Mouse (Mus musculus): ENCODE results near the gene Ccr7. TPM values are rescaled to one million over a fixed set of nuclear protein-coding genes. Genes with fewer than 3 reads are reported as not detected.

Ccr7 gene
- polyA plus RNA-seq, 1 experiment from 2014 or later = 1.5 TPM

GRCm38 (mm10) chr11:99117907-99118306 lies 37.0 kb downstream of the Ccr7 start:
- 84% methylated on average over 7 of the region's 7 CpGs for WGBS
- Histone ChIP-seq H3K36me3 (ENCODE audit: control insufficient read depth, insufficient read depth) (no peaks in the 10 kb centered on the region), H3K9me3 (replicated peaks; ENCODE audit: control insufficient read depth, low read length) (peaks cover 3% of the 10 kb centered on the region; the same call in 1 of the 2 replicates), H3K4me2 (ENCODE audit: low read depth, low read length) (no peak overlapping the region), H3K27me3 (ENCODE audit: control insufficient read depth, insufficient read depth, low read length) (no peaks in the 10 kb centered on the region), H3K9ac (ENCODE audit: low read length) (no peak overlapping the region), H3K27ac (ENCODE audit: low read length) (no peak overlapping the region), H3K4me1 (ENCODE audit: control insufficient read depth, insufficient read depth, low read length) (peaks cover 7% of the 10 kb centered on the region; the same call in 1 of the 2 replicates), H3K4me3 (ENCODE audit: low read length) (no peak overlapping the region)
- ATAC-seq (replicated peaks; ENCODE audit: extremely low read depth, insufficient read depth, low FRiP score) = no peak

- Histone ChIP-seq H3K4me1 (ENCODE audit: control insufficient read depth, insufficient read depth, low read length) (peaks cover 8% of the 10 kb centered on the region; the same call in 1 of the 2 replicates), H3K4me2 (ENCODE audit: low read depth, low read length) (no peak overlapping the region), H3K36me3 (ENCODE audit: control insufficient read depth, insufficient read depth) (no peaks in the 10 kb centered on the region), H3K27ac (ENCODE audit: low read length) (no peak overlapping the region), H3K4me3 (ENCODE audit: low read length) (no peak overlapping the region), H3K27me3 (ENCODE audit: control insufficient read depth, insufficient read depth, low read length) (no peaks in the 10 kb centered on the region), H3K9me3 (replicated peaks; ENCODE audit: control insufficient read depth, low read length) (peaks cover 3% of the 10 kb centered on the region; the same call in 1 of the 2 replicates), H3K9ac (ENCODE audit: low read length) (no peak overlapping the region)
- 71% methylated on average over 6 of the region's 6 CpGs for WGBS
- ATAC-seq (replicated peaks; ENCODE audit: extremely low read depth, insufficient read depth, low FRiP score) = no peak
Observed at GRCm38 (mm10) chr11:99115940-99116339, 38.9 kb downstream of the Ccr7 start.

- no peak overlapping the region for H3K4me2 ChIP-seq (ENCODE audit: low read depth, low read length)
- no peak for ATAC-seq (replicated peaks; ENCODE audit: extremely low read depth, insufficient read depth, low FRiP score)
Observed at GRCm38 (mm10) chr11:99113111-99113510, 41.8 kb downstream of the Ccr7 start.

GRCm38 (mm10) chr11:99112700-99113099 lies 42.2 kb downstream of the Ccr7 start:
- WGBS = 52% methylated on average over 5 of the region's 5 CpGs
- Histone ChIP-seq H3K36me3 (ENCODE audit: control insufficient read depth, insufficient read depth) (no peaks in the 10 kb centered on the region), H3K4me1 (ENCODE audit: control insufficient read depth, insufficient read depth, low read length) (0 out of 2 replicates have a peak, but pooled peaks cover 6% of the 10 kb centered on the region), H3K9me3 (replicated peaks; ENCODE audit: control insufficient read depth, low read length) (0 out of 2 replicates have a peak, but pooled peaks cover 2% of the 10 kb centered on the region), H3K9ac (ENCODE audit: low read length) (no peak overlapping the region), H3K4me2 (ENCODE audit: low read depth, low read length) (no peak overlapping the region), H3K4me3 (ENCODE audit: low read length) (no peak overlapping the region), H3K27ac (ENCODE audit: low read length) (0 out of 2 replicates have a peak overlapping the region, but pooled peaks have one; percentile 3), H3K27me3 (ENCODE audit: control insufficient read depth, insufficient read depth, low read length) (no peaks in the 10 kb centered on the region)
- ATAC-seq (replicated peaks; ENCODE audit: extremely low read depth, insufficient read depth, low FRiP score) = no peak

More at GRCm38 (mm10) chr11:99113111-99113510, 41.8 kb downstream of the Ccr7 start:
- no peak overlapping the region for H3K9ac ChIP-seq (ENCODE audit: low read length)
- H3K4me1 ChIP-seq (ENCODE audit: control insufficient read depth, insufficient read depth, low read length) = 0 out of 2 replicates have a peak, but pooled peaks cover 6% of the 10 kb centered on the region
- 17% methylated on average over 3 of the region's 3 CpGs for WGBS
- no peaks in the 10 kb centered on the region for H3K36me3 ChIP-seq (ENCODE audit: control insufficient read depth, insufficient read depth)
- no peaks in the 10 kb centered on the region for H3K27me3 ChIP-seq (ENCODE audit: control insufficient read depth, insufficient read depth, low read length)
- H3K27ac ChIP-seq (ENCODE audit: low read length) = 0 out of 2 replicates have a peak overlapping the region, but pooled peaks have one; percentile 3
- 0 out of 2 replicates have a peak, but pooled peaks cover 2% of the 10 kb centered on the region for H3K9me3 ChIP-seq (replicated peaks; ENCODE audit: control insufficient read depth, low read length)
- H3K4me3 ChIP-seq (ENCODE audit: low read length) = no peak overlapping the region

GRCm38 (mm10) chr11:99111631-99112030 lies 43.2 kb downstream of the Ccr7 start:
- no peak for ATAC-seq (replicated peaks; ENCODE audit: extremely low read depth, insufficient read depth, low FRiP score)
- WGBS = 88% methylated on average over 7 of the region's 7 CpGs
- H3K9me3 ChIP-seq (replicated peaks; ENCODE audit: control insufficient read depth, low read length) = 0 out of 2 replicates have a peak, but pooled peaks cover 2% of the 10 kb centered on the region

GRCm38 (mm10) chr11:99111155-99111554 lies 43.7 kb downstream of the Ccr7 start:
- 0 out of 2 replicates have a peak, but pooled peaks cover 9% of the 10 kb centered on the region for H3K4me1 ChIP-seq (ENCODE audit: control insufficient read depth, insufficient read depth, low read length)
- H3K4me2 ChIP-seq (ENCODE audit: low read depth, low read length) = no peak overlapping the region
- WGBS = 62% methylated on average over 11 of the region's 11 CpGs
- ATAC-seq (replicated peaks; ENCODE audit: extremely low read depth, insufficient read depth, low FRiP score) = peak; percentile 32; the same call in 1 of the 2 replicates
- H3K36me3 ChIP-seq (ENCODE audit: control insufficient read depth, insufficient read depth) = no peaks in the 10 kb centered on the region
- 0 out of 2 replicates have a peak, but pooled peaks cover 2% of the 10 kb centered on the region for H3K9me3 ChIP-seq (replicated peaks; ENCODE audit: control insufficient read depth, low read length)
- H3K4me3 ChIP-seq (ENCODE audit: low read length) = no peak overlapping the region
- no peaks in the 10 kb centered on the region for H3K27me3 ChIP-seq (ENCODE audit: control insufficient read depth, insufficient read depth, low read length)
- no peak overlapping the region for H3K27ac ChIP-seq (ENCODE audit: low read length)
- no peak overlapping the region for H3K9ac ChIP-seq (ENCODE audit: low read length)

More at GRCm38 (mm10) chr11:99111631-99112030, 43.2 kb downstream of the Ccr7 start:
- Histone ChIP-seq H3K9ac (ENCODE audit: low read length) (no peak overlapping the region), H3K36me3 (ENCODE audit: control insufficient read depth, insufficient read depth) (no peaks in the 10 kb centered on the region), H3K4me3 (ENCODE audit: low read length) (no peak overlapping the region), H3K27ac (ENCODE audit: low read length) (no peak overlapping the region), H3K27me3 (ENCODE audit: control insufficient read depth, insufficient read depth, low read length) (no peaks in the 10 kb centered on the region), H3K4me1 (ENCODE audit: control insufficient read depth, insufficient read depth, low read length) (0 out of 2 replicates have a peak, but pooled peaks cover 6% of the 10 kb centered on the region), H3K4me2 (ENCODE audit: low read depth, low read length) (no peak overlapping the region)

GRCm38 (mm10) chr11:99110370-99111110 lies 44.3 kb downstream of the Ccr7 start:
- Histone ChIP-seq H3K4me3 (ENCODE audit: low read length) (no peak overlapping the region), H3K27ac (ENCODE audit: low read length) (no peak overlapping the region), H3K9me3 (replicated peaks; ENCODE audit: control insufficient read depth, low read length) (0 out of 2 replicates have a peak, but pooled peaks cover 2% of the 10 kb centered on the region), H3K27me3 (ENCODE audit: control insufficient read depth, insufficient read depth, low read length) (no peaks in the 10 kb centered on the region), H3K36me3 (ENCODE audit: control insufficient read depth, insufficient read depth) (no peaks in the 10 kb centered on the region), H3K4me2 (ENCODE audit: low read depth, low read length) (no peak overlapping the region), H3K4me1 (ENCODE audit: control insufficient read depth, insufficient read depth, low read length) (0 out of 2 replicates have a peak, but pooled peaks cover 9% of the 10 kb centered on the region), H3K9ac (ENCODE audit: low read length) (no peak overlapping the region)
- ATAC-seq (replicated peaks; ENCODE audit: extremely low read depth, insufficient read depth, low FRiP score) = no peak
- 83% methylated on average over 15 of the region's 15 CpGs for WGBS

GRCm38 (mm10) chr11:99108296-99108695 lies 46.6 kb downstream of the Ccr7 start:
- no peaks in the 10 kb centered on the region for H3K27me3 ChIP-seq (ENCODE audit: control insufficient read depth, insufficient read depth, low read length)
- H3K27ac ChIP-seq (ENCODE audit: low read length) = no peak overlapping the region
- 0 out of 2 replicates have a peak, but pooled peaks cover 9% of the 10 kb centered on the region for H3K4me1 ChIP-seq (ENCODE audit: control insufficient read depth, insufficient read depth, low read length)
- no peaks in the 10 kb centered on the region for H3K36me3 ChIP-seq (ENCODE audit: control insufficient read depth, insufficient read depth)
- no peak overlapping the region for H3K4me3 ChIP-seq (ENCODE audit: low read length)
- 0 out of 2 replicates have a peak, but pooled peaks cover 2% of the 10 kb centered on the region for H3K9me3 ChIP-seq (replicated peaks; ENCODE audit: control insufficient read depth, low read length)
- H3K9ac ChIP-seq (ENCODE audit: low read length) = no peak overlapping the region
- no peak for ATAC-seq (replicated peaks; ENCODE audit: extremely low read depth, insufficient read depth, low FRiP score)
- no peak overlapping the region for H3K4me2 ChIP-seq (ENCODE audit: low read depth, low read length)
- 65% methylated on average over 3 of the region's 3 CpGs for WGBS

Measured in heart, embryonic 16.5 days (tissue).